Mouse (Mus musculus): ENCODE results near the gene Ceacam16. TPM values are rescaled to one million over a fixed set of nuclear protein-coding genes. Genes with fewer than 3 reads are reported as not detected.

Gene Ceacam16
- polyA plus RNA-seq, 1 experiment from 2014 or later = 0.17 TPM

- Histone ChIP-seq H3K27ac (no peak overlapping the region), H3K9ac (no peak overlapping the region), H3K27me3 (ENCODE audit: control insufficient read depth, insufficient read depth, low read length) (no peaks in the 10 kb centered on the region), H3K9me3 (ENCODE audit: control insufficient read depth, low read length) (no peaks in the 10 kb centered on the region), H3K4me1 (replicated peaks; ENCODE audit: control insufficient read depth, insufficient read depth, low read length) (no peaks in the 10 kb centered on the region), H3K36me3 (replicated peaks; ENCODE audit: control insufficient read depth, insufficient read depth) (no peaks in the 10 kb centered on the region), H3K4me3 (replicated peaks; ENCODE audit: low read length) (no peak overlapping the region), H3K4me2 (replicated peaks) (no peak overlapping the region)
- 70% methylated on average over 10 of the region's 10 CpGs for WGBS
- DNase-seq (ENCODE audit: low spot score) (no peak), ATAC-seq (ENCODE audit: low FRiP score) (no peak)
Measured at GRCm38 (mm10) chr7:19871137-19871621, 10.1 kb upstream of the Ceacam16 start.

GRCm38 (mm10) chr7:19867751-19868399 is 6.8 kb upstream of the Ceacam16 start:
- no peak overlapping the region for H3K9ac ChIP-seq
- ATAC-seq (ENCODE audit: low FRiP score) (no peak), DNase-seq (ENCODE audit: low spot score) (no peak)
- 90% methylated on average over 16 of the region's 16 CpGs for WGBS
- H3K27ac ChIP-seq = no peak overlapping the region
- no peak overlapping the region for H3K4me3 ChIP-seq (replicated peaks; ENCODE audit: low read length)
- no peaks in the 10 kb centered on the region for H3K9me3 ChIP-seq (ENCODE audit: control insufficient read depth, low read length)
- no peaks in the 10 kb centered on the region for H3K4me1 ChIP-seq (replicated peaks; ENCODE audit: control insufficient read depth, insufficient read depth, low read length)
- no peak overlapping the region for H3K4me2 ChIP-seq (replicated peaks)
- H3K27me3 ChIP-seq (ENCODE audit: control insufficient read depth, insufficient read depth, low read length) = no peaks in the 10 kb centered on the region
- H3K36me3 ChIP-seq (replicated peaks; ENCODE audit: control insufficient read depth, insufficient read depth) = no peaks in the 10 kb centered on the region

- WGBS = 91% methylated on average over 6 of the region's 6 CpGs
- no peak for DNase-seq (ENCODE audit: low spot score)
- Histone ChIP-seq H3K9me3 (ENCODE audit: control insufficient read depth, low read length) (no peaks in the 10 kb centered on the region), H3K27me3 (ENCODE audit: control insufficient read depth, insufficient read depth, low read length) (no peaks in the 10 kb centered on the region), H3K4me3 (replicated peaks; ENCODE audit: low read length) (no peak overlapping the region), H3K9ac (no peak overlapping the region), H3K4me1 (replicated peaks; ENCODE audit: control insufficient read depth, insufficient read depth, low read length) (no peaks in the 10 kb centered on the region), H3K36me3 (replicated peaks; ENCODE audit: control insufficient read depth, insufficient read depth) (no peaks in the 10 kb centered on the region), H3K27ac (no peak overlapping the region), H3K4me2 (replicated peaks) (no peak overlapping the region)
- ATAC-seq (ENCODE audit: low FRiP score) = no peak
Measured at GRCm38 (mm10) chr7:19866490-19866889, 5.4 kb upstream of the Ceacam16 start.

- Histone ChIP-seq H3K27ac (no peak overlapping the region), H3K4me3 (replicated peaks; ENCODE audit: low read length) (no peak overlapping the region), H3K4me1 (replicated peaks; ENCODE audit: control insufficient read depth, insufficient read depth, low read length) (no peaks in the 10 kb centered on the region), H3K36me3 (replicated peaks; ENCODE audit: control insufficient read depth, insufficient read depth) (no peaks in the 10 kb centered on the region), H3K27me3 (ENCODE audit: control insufficient read depth, insufficient read depth, low read length) (no peaks in the 10 kb centered on the region), H3K9ac (no peak overlapping the region), H3K4me2 (replicated peaks) (no peak overlapping the region), H3K9me3 (ENCODE audit: control insufficient read depth, low read length) (no peaks in the 10 kb centered on the region)
- ATAC-seq (ENCODE audit: low FRiP score) (no peak), DNase-seq (ENCODE audit: low spot score) (no peak)
- 86% methylated on average over 8 of the region's 8 CpGs for WGBS
Measured at GRCm38 (mm10) chr7:19865246-19866036, 4.3 kb upstream of the Ceacam16 start.

- 54% methylated on average over 2 of the region's 2 CpGs for WGBS
- DNase-seq (ENCODE audit: low spot score) (no peak), ATAC-seq (ENCODE audit: low FRiP score) (no peak)
- Histone ChIP-seq H3K9me3 (ENCODE audit: control insufficient read depth, low read length) (no peaks in the 10 kb centered on the region), H3K36me3 (replicated peaks; ENCODE audit: control insufficient read depth, insufficient read depth) (no peaks in the 10 kb centered on the region), H3K27me3 (ENCODE audit: control insufficient read depth, insufficient read depth, low read length) (no peaks in the 10 kb centered on the region), H3K27ac (no peak overlapping the region), H3K4me1 (replicated peaks; ENCODE audit: control insufficient read depth, insufficient read depth, low read length) (no peaks in the 10 kb centered on the region), H3K4me2 (replicated peaks) (no peak overlapping the region), H3K4me3 (replicated peaks; ENCODE audit: low read length) (no peak overlapping the region), H3K9ac (no peak overlapping the region)
Measured at GRCm38 (mm10) chr7:19864241-19864640, 3.1 kb upstream of the Ceacam16 start.

- DNase-seq (ENCODE audit: low spot score) = no peak
- Histone ChIP-seq H3K27ac (no peak overlapping the region), H3K9me3 (ENCODE audit: control insufficient read depth, low read length) (no peaks in the 10 kb centered on the region), H3K4me1 (replicated peaks; ENCODE audit: control insufficient read depth, insufficient read depth, low read length) (no peaks in the 10 kb centered on the region), H3K4me2 (replicated peaks) (no peak overlapping the region), H3K27me3 (ENCODE audit: control insufficient read depth, insufficient read depth, low read length) (no peaks in the 10 kb centered on the region), H3K4me3 (replicated peaks; ENCODE audit: low read length) (no peak overlapping the region), H3K36me3 (replicated peaks; ENCODE audit: control insufficient read depth, insufficient read depth) (no peaks in the 10 kb centered on the region), H3K9ac (no peak overlapping the region)
- ATAC-seq (ENCODE audit: low FRiP score) = no peak
- WGBS = 76% methylated on average over 10 of the region's 10 CpGs
Measured at GRCm38 (mm10) chr7:19859740-19860139, 1.4 kb downstream of the Ceacam16 start.

GRCm38 (mm10) chr7:19856283-19856682 is 4.8 kb downstream of the Ceacam16 start:
- 91% methylated on average over 6 of the region's 6 CpGs for WGBS
- no peak overlapping the region for H3K27ac ChIP-seq
- no peak overlapping the region for H3K4me2 ChIP-seq (replicated peaks)
- H3K9ac ChIP-seq = no peak overlapping the region
- H3K4me3 ChIP-seq (replicated peaks; ENCODE audit: low read length) = no peak overlapping the region
- no peaks in the 10 kb centered on the region for H3K27me3 ChIP-seq (ENCODE audit: control insufficient read depth, insufficient read depth, low read length)
- no peak for ATAC-seq (ENCODE audit: low FRiP score)
- DNase-seq (ENCODE audit: low spot score) = no peak
- no peaks in the 10 kb centered on the region for H3K9me3 ChIP-seq (ENCODE audit: control insufficient read depth, low read length)
- no peaks in the 10 kb centered on the region for H3K36me3 ChIP-seq (replicated peaks; ENCODE audit: control insufficient read depth, insufficient read depth)
- H3K4me1 ChIP-seq (replicated peaks; ENCODE audit: control insufficient read depth, insufficient read depth, low read length) = no peaks in the 10 kb centered on the region

GRCm38 (mm10) chr7:19855663-19856062 is 5.4 kb downstream of the Ceacam16 start:
- H3K4me3 ChIP-seq (replicated peaks; ENCODE audit: low read length) = no peak overlapping the region
- DNase-seq (ENCODE audit: low spot score) (no peak), ATAC-seq (ENCODE audit: low FRiP score) (no peak)
- H3K27me3 ChIP-seq (ENCODE audit: control insufficient read depth, insufficient read depth, low read length) = no peaks in the 10 kb centered on the region; the same call in 1 of the 2 replicates
- WGBS = 80% methylated on average over 5 of the region's 5 CpGs
- H3K4me1 ChIP-seq (replicated peaks; ENCODE audit: control insufficient read depth, insufficient read depth, low read length) = no peaks in the 10 kb centered on the region
- H3K9ac ChIP-seq = no peak overlapping the region
- no peaks in the 10 kb centered on the region for H3K9me3 ChIP-seq (ENCODE audit: control insufficient read depth, low read length)
- no peaks in the 10 kb centered on the region for H3K36me3 ChIP-seq (replicated peaks; ENCODE audit: control insufficient read depth, insufficient read depth)
- H3K4me2 ChIP-seq (replicated peaks) = no peak overlapping the region
- H3K27ac ChIP-seq = no peak overlapping the region

GRCm38 (mm10) chr7:19853526-19853925 is 7.6 kb downstream of the Ceacam16 start:
- Histone ChIP-seq H3K4me1 (replicated peaks; ENCODE audit: control insufficient read depth, insufficient read depth, low read length) (no peaks in the 10 kb centered on the region), H3K27ac (no peak overlapping the region), H3K27me3 (ENCODE audit: control insufficient read depth, insufficient read depth, low read length) (no peaks in the 10 kb centered on the region; the same call in 1 of the 2 replicates), H3K9ac (no peak overlapping the region), H3K36me3 (replicated peaks; ENCODE audit: control insufficient read depth, insufficient read depth) (no peaks in the 10 kb centered on the region), H3K4me2 (replicated peaks) (no peak overlapping the region), H3K4me3 (replicated peaks; ENCODE audit: low read length) (no peak overlapping the region), H3K9me3 (ENCODE audit: control insufficient read depth, low read length) (no peaks in the 10 kb centered on the region)
- ATAC-seq (ENCODE audit: low FRiP score) (no peak), DNase-seq (ENCODE audit: low spot score) (no peak)
- WGBS = 91% methylated on average over 20 of the region's 20 CpGs
